Mouse (Mus musculus): ENCODE measurements at regions not wholly inside any gene's neighbourhood (a gene's known extent, or its start where the extent isn't known, plus 50 kb on each side); places are given as distances from the start of the nearest gene placed in this dataset.

DNA sequence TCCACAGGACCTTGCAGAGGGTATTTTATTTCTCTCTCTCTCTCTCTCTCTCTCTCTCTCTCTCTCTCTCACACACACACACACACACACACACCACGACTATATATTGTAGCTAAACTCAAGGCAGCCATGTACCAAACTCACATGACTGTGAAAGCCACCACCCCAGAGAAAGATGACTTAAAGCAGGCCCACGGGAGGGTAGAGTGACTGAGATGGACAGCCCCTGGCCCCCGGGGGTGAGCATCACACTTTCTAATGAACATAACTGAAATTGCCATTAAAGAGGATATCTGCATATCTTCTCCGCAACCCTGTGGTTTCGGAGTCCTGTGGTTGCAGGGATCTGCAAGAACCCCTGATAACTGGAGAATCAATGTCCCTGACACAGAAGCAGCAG lies 197.1 kb upstream of the Spdye4c start:
- DNase-seq (ENCODE audit: low read depth) = no peak

DNA sequence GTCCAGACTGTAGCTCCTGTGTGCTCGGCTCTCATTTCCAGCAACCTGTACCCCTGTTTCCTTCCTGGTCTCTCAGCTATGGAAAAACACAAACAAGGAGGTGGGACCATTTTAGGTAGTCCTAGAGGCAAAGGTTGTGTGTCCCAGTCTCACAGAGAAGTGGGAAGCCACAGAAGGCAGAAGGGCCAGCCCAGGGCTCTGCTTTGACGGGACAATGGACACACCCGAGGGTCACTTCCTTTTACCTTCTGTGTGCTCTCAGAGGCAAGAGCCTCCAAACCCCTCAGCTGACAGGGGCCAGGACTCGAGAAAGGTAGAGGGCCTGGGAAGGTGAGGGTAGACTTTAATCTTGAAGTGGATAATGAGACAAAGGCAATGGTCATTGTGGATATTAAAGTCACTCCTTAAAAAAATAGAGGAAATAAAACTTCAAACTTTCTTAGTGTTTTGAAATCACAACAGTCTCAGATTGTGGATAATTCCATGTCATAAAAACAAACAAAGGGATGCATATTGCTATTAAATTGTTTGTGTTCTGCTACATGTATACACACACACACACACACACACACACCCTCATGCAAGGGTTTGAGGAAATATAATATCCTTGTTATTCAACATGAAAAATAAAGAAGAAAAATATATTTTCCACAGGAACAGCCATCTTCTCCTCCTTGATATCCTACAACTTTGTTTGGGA lies 195.6 kb upstream of the Spdye4c start:
- DNase-seq (ENCODE audit: low read depth) = peak; percentile 45

DNA sequence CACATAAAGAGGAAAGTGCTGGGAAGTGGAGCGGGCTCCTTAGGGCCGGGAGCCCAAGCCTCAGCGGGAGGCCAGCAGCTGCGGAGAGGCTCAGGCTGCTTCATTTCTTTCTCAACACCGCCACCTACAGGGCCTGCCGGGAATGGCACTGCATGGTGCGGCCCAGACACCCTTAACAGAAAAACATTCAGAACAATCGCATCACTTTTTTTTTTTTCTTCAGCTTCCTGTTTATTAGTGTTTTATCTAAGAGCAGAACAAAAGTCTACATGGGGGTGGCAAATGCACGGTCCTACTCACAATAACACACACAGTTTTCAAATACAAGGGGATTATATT lies 195.0 kb upstream of the Spdye4c start:
- DNase-seq (ENCODE audit: low read depth) = peak; percentile 97

- peak; percentile 71 for DNase-seq (ENCODE audit: low read depth)
Measured at GRCm38 (mm10) chr2:128401359-128401758, 189.7 kb upstream of the Spdye4c start.

DNA sequence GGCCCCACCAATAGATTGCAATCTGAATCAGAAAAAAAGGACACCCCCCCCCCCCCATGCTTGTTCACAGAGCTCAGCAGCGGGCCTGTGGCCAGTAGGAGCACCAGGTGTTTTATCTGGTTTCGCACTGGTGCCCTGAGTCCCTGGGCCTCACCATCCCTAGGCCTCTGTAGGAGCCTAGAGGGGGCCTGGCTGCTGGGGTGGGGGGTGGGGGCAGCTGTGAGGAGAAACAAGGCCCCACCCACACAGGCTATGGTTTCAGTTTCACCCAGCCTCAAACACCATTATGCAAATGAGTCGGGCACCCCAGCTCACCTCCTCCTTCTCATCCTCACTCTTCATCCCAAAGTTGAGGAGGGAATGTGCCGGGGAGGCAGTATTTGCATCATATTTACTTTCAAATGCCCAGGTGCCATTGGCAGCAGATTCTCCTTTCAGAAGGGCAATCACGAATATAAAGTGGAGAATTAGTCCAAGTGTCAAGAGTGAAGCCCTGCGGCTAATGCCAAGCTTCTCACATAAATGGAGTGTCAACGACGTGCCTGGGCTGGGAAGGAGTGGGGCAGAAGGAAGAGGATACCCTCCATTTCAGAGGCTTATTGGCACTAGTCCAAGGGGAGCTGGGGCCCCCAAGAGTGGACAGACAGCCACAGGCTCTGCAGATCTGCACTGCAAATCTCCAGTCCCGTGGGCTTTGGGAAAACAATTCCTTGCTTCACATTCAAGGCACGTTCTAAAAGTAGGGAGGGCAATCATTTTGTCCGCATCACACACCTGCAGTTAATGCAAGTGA lies 187.7 kb upstream of the Spdye4c start:
- peak; percentile 80 for DNase-seq (ENCODE audit: low read depth)

DNA sequence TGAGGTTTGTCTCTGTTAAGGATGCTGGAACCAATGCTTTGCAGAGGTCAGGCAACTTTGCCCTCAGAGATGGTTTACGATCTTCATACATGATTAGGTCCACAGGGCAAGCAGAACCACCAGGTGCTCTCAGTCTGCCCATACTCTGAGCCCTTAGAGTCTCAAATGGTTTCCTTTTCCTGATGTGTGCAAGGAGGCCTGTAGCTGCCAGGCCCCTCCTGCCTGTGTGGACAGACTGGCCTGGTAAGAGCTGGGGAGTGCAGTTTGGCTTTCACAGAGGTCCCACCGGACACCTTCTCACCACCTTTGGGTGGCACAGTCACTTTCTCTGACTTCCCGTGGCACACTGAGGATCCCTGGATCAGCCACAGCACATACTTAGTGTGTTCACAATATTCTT lies 186.6 kb upstream of the Spdye4c start:
- DNase-seq (ENCODE audit: low read depth) = peak; percentile 36

GRCm38 (mm10) chr2:128407076-128407475 lies 183.9 kb upstream of the Spdye4c start:
- DNase-seq (ENCODE audit: low read depth) = peak; percentile 77

DNA sequence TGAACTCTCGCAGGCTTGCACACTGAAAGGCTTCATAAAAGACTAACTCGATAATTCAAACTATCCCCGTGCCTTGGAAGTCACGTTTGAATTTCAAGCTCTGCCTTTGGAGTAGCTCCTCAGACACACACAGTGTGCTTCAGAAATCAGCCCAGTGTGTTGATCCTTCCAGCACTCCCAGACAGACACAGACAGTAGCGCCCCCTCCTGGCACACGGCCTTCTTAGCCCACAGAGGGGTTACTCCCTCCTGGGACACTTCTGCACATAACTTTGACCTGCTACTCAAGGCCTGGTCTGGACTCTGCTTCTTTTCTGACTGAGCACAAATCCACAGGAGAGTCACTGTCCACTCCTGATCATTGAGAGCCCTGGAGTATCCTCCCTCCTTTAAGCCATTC lies 182.3 kb upstream of the Spdye4c start:
- DNase-seq (ENCODE audit: low read depth) = peak; percentile 83

DNA sequence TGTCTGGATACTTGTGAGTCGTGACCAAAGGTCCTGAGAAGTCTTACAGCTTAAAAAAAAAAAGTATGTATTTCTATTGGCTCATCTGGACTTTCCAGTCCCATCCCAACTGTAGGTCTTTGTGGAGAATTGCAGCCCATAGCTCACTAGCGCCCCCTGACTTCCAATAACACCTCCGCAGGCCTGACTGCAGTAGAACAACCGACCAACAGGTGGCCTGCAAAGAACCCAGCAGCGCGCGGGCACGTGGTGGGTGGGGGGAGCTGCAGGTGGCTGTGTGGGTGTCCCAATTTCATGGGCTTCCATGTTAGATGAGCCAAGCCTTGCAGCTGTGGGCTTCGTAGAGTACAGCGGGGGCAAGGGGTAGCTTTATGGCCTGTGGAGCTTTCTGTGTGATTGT lies 178.7 kb upstream of the Spdye4c start:
- peak; percentile 91 for DNase-seq (ENCODE audit: low read depth)

DNA sequence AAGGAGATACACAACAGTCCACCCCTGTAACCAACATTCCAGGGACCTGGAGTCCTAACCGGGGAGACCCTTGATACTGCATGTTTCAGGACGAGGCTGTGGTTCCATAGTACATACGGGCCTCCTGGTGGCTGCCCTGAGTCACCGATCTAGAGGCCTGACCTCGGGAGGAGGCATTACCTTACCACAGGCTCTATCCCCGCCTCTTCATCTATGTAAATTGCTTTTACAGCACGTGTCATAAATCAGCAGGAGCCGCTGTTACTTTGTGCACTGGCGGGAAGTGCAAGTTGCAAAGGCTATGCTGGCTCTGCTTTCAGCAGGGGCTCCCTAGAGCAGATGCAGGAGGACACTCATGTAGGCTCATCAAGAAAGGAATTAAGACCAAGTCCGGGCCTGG lies 178.0 kb upstream of the Spdye4c start:
- peak; percentile 88 for DNase-seq (ENCODE audit: low read depth)

GRCm38 (mm10) chr2:128414588-128415240 lies 176.3 kb upstream of the Spdye4c start:
- peak; percentile 72 for DNase-seq (ENCODE audit: low read depth)

DNA sequence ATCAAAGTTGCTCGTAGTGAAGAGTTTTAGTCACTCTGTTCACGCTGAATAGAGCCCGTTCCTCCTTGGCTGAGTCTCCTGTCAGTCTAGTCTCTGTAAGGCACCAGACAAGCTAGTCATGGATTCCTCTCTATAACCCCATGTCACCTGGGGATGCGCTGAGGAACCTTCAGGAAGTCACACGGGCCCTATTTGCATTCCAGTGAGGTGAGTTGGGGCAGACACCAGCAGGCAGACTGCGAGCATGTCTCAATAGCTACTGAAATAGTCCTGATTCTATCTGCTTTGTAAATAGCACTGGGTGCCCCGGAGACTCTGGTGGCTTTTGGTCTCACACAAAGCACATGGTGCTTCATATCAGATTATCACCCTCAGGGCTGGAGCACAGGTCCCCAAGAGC lies 174.6 kb upstream of the Spdye4c start:
- DNase-seq (ENCODE audit: low read depth) = peak; percentile 67

- peak; percentile 68 for DNase-seq (ENCODE audit: low read depth)
Measured at GRCm38 (mm10) chr2:128418960-128419359, 172.0 kb upstream of the Spdye4c start.

DNA sequence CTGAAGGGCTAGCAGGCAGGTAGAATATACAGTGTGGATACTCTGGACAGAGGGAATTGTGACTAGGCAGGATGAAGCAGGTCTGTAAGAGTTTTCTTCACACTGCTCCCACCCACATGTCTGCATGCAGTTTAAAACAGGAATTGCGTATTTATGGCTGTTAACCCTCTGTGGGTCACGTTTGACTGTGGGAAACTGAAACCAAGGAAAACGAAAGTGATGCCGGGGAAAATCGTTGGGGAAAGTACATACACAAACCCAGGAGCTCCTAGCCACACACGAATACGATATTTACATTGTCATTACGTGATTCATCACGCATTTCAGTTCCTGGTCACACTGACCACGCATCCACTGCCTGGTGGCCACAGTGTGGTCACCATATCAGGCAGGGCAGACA lies 170.6 kb upstream of the Spdye4c start:
- DNase-seq (ENCODE audit: low read depth) = peak; percentile 80

DNA sequence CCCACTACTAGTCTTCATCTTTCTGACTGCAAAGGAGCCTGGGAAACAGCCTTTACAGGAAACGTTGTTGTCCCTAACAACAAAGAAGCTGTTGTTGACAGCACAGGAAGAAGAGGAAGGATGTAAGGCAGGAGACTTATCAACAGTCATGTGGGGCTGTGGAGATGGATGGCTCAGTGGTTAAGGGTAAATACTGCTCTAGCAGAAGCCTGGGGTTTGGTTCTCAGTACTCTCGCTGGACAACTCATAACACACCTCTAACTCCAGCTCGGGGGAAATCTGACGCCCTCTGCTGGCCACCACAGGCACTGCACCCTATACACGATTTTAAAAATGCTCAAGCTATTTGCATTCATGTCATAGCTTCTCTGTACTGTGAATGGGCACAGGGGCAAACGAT lies 168.3 kb upstream of the Spdye4c start:
- peak; percentile 86 for DNase-seq (ENCODE audit: low read depth)

DNA sequence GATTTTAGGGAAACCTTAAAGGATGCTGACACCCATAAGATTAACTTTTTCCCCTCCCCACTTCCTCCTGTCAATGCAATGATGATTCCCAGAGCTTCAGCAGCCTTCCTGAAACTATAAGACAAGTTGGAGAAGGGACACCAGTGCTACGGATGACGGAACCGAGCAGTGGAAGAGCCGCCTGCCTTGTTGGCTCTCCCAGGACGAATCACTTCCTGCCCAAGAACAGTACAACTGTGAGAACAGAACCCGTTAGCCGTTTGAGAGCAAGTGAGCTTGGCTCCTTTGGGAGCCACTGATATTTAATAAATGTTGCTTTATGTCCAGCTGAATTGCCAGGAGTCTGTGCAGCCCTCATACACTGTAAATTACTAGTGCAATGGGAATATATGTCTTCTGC lies 166.8 kb upstream of the Spdye4c start:
- DNase-seq (ENCODE audit: low read depth) = peak; percentile 50

DNA sequence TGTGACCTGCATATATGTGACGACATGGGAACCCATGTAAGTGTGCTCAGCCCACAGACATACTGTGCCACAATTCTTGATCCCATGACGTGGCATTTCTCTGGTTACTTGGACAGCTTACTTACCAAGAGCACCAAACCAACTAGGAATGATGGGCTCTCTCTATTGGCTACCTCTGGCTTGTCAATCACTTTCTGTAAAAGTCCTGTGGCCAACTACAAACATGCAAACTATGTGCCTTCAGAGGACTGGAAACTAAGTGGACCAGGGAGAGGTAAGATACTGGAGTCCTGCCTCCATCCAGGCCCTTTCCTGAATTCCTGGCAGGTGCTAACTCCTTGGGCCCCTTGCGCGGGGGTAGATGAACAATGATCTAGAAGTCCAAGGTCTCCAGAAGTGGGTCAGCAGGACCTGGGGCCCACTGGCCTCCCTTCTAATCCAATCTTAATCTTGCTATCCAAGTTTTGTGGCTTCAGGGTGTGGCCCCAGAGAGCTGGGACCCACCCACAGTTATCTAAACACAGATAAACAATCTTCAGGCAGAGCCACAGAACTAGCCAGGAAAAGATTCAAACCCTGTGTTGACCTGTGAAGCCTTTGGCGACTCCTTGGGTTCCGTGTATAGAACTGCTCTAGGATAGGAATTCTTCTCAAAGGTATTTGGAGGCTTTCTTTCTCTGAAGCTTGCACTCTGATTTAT lies 163.7 kb upstream of the Spdye4c start:
- DNase-seq (ENCODE audit: low read depth) = peak; percentile 60

GRCm38 (mm10) chr2:128428154-128428553 lies 162.9 kb upstream of the Spdye4c start:
- peak; percentile 86 for DNase-seq (ENCODE audit: low read depth)

GRCm38 (mm10) chr2:128428651-128429633 lies 162.1 kb upstream of the Spdye4c start:
- peak; percentile 89 for DNase-seq (ENCODE audit: low read depth)

DNA sequence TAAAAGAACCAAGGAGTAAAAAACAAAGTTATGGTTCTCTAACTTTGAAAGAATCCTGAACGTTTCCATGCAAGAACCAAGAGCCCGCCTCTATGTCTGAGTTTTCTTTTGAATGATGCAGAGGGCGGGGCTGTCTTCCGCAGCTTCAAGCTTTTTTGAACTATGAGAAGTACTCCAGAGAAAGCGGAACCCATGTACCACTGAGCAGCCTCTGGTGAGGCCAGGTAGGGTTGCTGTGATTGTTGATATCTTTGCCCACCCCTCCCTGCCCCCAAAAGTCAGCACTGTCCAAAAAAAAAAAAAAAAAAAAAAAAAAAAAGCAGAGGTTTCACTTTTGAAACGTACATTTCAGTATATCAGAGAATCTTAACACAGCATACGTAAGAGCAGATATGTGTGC lies 161.2 kb upstream of the Spdye4c start:
- DNase-seq (ENCODE audit: low read depth) = peak; percentile 90

- peak; percentile 82 for DNase-seq (ENCODE audit: low read depth)
Measured at GRCm38 (mm10) chr2:128430776-128431291, 160.2 kb upstream of the Spdye4c start.
